Mouse (Mus musculus) lung, postnatal 0 days (tissue): Measurements from ENCODE around the gene Trip10. TPM values are rescaled to one million over a fixed set of nuclear protein-coding genes. Genes with fewer than 3 reads are reported as not detected.

Source experiments
- ATAC-seq: fragments of 200-750 bp; cut with Nextera tagmentation; 2 replicates; pipeline ENCODE4 v1.8.0; 2017; ENCODE audit warnings: moderate library complexity
- DNase-seq: peaks from one replicate; pipeline ENCODE4 v3.0.0-alpha.2; 2016; ENCODE audit warnings: low spot score
- H3K27ac ChIP-seq: fragments of 300-500 bp; sonication (generic); 2 replicates; pipeline ENCODE4 v1.5.1; 2014; ENCODE audit warnings: antibody characterized with exemption, mild to moderate bottlenecking, low read length, mixed read lengths
- H3K27me3 ChIP-seq: fragments of 300-500 bp; sonication (generic); replicated peaks from 2 replicates; pipeline ENCODE4 v1.6.1; 2014; ENCODE audit warnings: low read length, mixed read lengths; ENCODE audit not compliant: insufficient read depth
- H3K36me3 ChIP-seq: fragments of 300-500 bp; sonication (generic); 2 replicates; pipeline ENCODE4 v1.6.1; 2014; ENCODE audit warnings: low read length, mixed read lengths; ENCODE audit not compliant: insufficient read depth
- H3K4me1 ChIP-seq: fragments of 300-500 bp; sonication (generic); 2 replicates; pipeline ENCODE4 v1.6.1; 2014; ENCODE audit warnings: antibody characterized with exemption, low read depth, low read length, mixed read lengths; ENCODE audit not compliant: insufficient read depth
- H3K4me2 ChIP-seq: fragments of 300-500 bp; sonication (generic); replicated peaks from 2 replicates; pipeline ENCODE4 v1.6.1; 2014; ENCODE audit warnings: low read depth, mild to moderate bottlenecking, low read length, moderate library complexity, mixed read lengths
- H3K4me3 ChIP-seq: fragments of 300-500 bp; sonication (generic); 2 replicates; pipeline ENCODE4 v1.5.1; 2014; ENCODE audit warnings: low read depth, low read length
- H3K9ac ChIP-seq: fragments of 300-500 bp; sonication (generic); replicated peaks from 2 replicates; pipeline ENCODE4 v1.6.1; 2014; ENCODE audit warnings: low read depth, mild to moderate bottlenecking
- H3K9me3 ChIP-seq: fragments of 300-500 bp; sonication (generic); 2 replicates; pipeline ENCODE4 v1.6.1; 2016; ENCODE audit warnings: low read length, mixed read lengths
- CTCF ChIP-seq: IDR thresholded peaks from 2 replicates; pipeline ENCODE4 v1.5.1; 2016; ENCODE audit warnings: antibody characterized with exemption, mild to moderate bottlenecking
- EP300 ChIP-seq: IDR thresholded peaks from 2 replicates; pipeline ENCODE4 v1.6.1; 2016; ENCODE audit warnings: antibody characterized with exemption, mild to moderate bottlenecking, control low read depth
- WGBS: fragments of 180-500 bp; shearing (Covaris S2); extraction: QIAGEN DNeasy Blood & Tissue Kit; methylation state at CpG from one replicate; pipeline ENCODE4 v1.1.7; 2014; 5-methylcytosine and 5-hydroxymethylcytosine counted together
- polyA plus RNA-seq: library from polyadenylated mRNA; unstranded; fragments of >200 nt; fragmentation: Nextera tagmentation; extraction: Ambion mirVana; gene quantifications from 2 replicates; pipeline ENCODE4 v1.2.1, GENCODE M21; 2015

The Trip10 gene
- polyA plus RNA-seq, 1 experiment from 2014 or later = 46.4 TPM

DNA sequence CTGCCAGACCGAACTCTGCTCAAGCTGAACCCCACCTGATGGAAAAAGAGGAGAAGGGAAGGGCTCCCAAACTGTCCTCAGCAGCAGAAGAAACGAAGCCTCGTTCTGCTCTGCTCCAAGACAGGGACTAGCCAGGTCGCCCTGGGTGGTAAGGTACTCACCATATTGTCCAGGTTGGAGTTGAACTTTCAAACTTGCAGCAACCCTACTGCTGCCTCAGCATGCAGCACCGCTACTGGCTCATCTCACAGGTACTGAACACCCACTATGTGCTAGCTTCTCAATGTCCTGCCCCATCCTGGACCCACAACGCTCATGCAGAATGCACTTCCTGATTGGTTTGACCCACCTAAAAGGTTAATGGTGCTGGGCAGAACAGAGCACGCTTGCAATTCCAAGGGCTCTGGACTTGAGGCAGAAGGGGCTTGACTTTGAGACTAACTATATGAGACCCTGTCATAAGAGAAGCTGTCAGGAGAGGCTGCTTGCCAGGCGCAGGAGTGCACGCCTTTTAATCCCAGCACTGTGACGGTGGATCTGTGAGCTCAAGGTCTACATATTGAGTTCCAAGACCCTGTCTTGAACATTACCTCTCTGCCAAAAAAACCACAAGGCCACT is 3.8 kb upstream of the Trip10 start:
- ATAC-seq (no peak), DNase-seq (no peak)
- TF ChIP-seq CTCF = no peak
- no peak for TF ChIP-seq EP300
- H3K27ac ChIP-seq = no peak overlapping the region
- H3K36me3 ChIP-seq = peaks cover 8% of the 10 kb centered on the region
- no peak overlapping the region for H3K4me3 ChIP-seq
- no peaks in the 10 kb centered on the region for H3K27me3 ChIP-seq
- no peak overlapping the region for H3K4me2 ChIP-seq
- H3K9ac ChIP-seq = no peak overlapping the region
- H3K4me1 ChIP-seq = 0 out of 2 replicates have a peak, but pooled peaks cover 6% of the 10 kb centered on the region
- H3K9me3 ChIP-seq = no peaks in the 10 kb centered on the region
- 89% methylated on average over 10 of the region's 10 CpGs for WGBS

GRCm38 (mm10) chr17:57246663-57247392 is 2.4 kb upstream of the Trip10 start:
- Histone ChIP-seq H3K4me3 (peak overlapping the region; percentile 80), H3K36me3 (peaks cover 8% of the 10 kb centered on the region), H3K27me3 (no peaks in the 10 kb centered on the region), H3K27ac (peak overlapping the region; percentile 75), H3K4me2 (peak overlapping the region; percentile 83), H3K4me1 (0 out of 2 replicates have a peak, but pooled peaks cover 11% of the 10 kb centered on the region), H3K9ac (peak overlapping the region; percentile 65), H3K9me3 (no peaks in the 10 kb centered on the region)
- 3% methylated on average over 18 of the region's 18 CpGs for WGBS
- peak; percentile 54 for TF ChIP-seq CTCF
- no peak for TF ChIP-seq EP300
- DNase-seq (peak; percentile 59), ATAC-seq (no peak)

- H3K4me1 ChIP-seq = 0 out of 2 replicates have a peak, but pooled peaks cover 11% of the 10 kb centered on the region
- peak; percentile 100 for DNase-seq
- H3K9me3 ChIP-seq = no peaks in the 10 kb centered on the region
- H3K9ac ChIP-seq = peak overlapping the region; percentile 65
- H3K4me2 ChIP-seq = peak overlapping the region; percentile 90
- H3K4me3 ChIP-seq = peak overlapping the region; percentile 80
- peak; percentile 39 for TF ChIP-seq CTCF
- TF ChIP-seq EP300 = peak; percentile 70
- WGBS = 1% methylated on average over 46 of the region's 46 CpGs
- peaks cover 7% of the 10 kb centered on the region for H3K36me3 ChIP-seq
- H3K27me3 ChIP-seq = no peaks in the 10 kb centered on the region
- H3K27ac ChIP-seq = peak overlapping the region; percentile 88
- peak; percentile 91 for ATAC-seq
Measured at GRCm38 (mm10) chr17:57247393-57248200, 1.7 kb upstream of the Trip10 start.

DNA sequence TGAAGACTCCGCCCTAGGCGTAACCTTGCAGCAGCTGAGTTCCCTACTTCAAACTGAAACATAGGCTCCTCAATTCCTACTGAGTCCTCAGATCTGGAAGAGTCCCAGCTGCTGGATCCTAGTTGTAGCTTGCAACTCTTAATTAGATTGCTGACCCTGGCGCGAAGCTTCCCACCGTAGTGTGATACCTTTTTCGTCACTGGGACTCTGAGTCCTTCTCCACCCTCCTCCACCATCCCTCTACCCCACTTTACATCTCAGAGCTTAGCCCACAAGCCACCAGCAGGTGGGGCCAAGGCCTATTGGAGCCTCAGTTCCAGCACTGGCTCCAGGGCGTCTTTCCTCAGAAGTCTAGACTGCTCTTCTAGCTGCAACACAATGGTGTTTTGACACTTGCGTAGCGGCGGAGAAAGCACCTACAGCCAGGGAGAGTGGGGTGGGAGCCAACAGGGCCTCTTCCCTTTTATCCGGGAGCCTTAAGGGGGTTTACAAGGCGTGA is 1.0 kb upstream of the Trip10 start, which contains the start of gene Gpr108:
Gene Gpr108, minus strand, starts transcription at position 246 of the 499 bp plus-strand sequence.
- peak; percentile 96 for DNase-seq
- Histone ChIP-seq H3K4me3 (peak within 1 kb of the TSS; percentile 80), H3K36me3 (peaks cover under 1% of the 10 kb centered on the region; the same call in 1 of the 2 replicates), H3K27me3 (no peaks in the 10 kb centered on the region), H3K9me3 (no peaks in the 10 kb centered on the region), H3K27ac (peak within 1 kb of the TSS; percentile 88), H3K4me1 (0 out of 2 replicates have a peak, but pooled peaks cover 11% of the 10 kb centered on the region), H3K9ac (peak within 1 kb of the TSS; percentile 65), H3K4me2 (peak within 1 kb of the TSS; percentile 90)
- under 1% methylated on average over 12 of the region's 12 CpGs for WGBS
- ATAC-seq = peak; percentile 66
- TF ChIP-seq CTCF (peak; percentile 91), EP300 (no peak; the same call in 1 of the 2 replicates)

GRCm38 (mm10) chr17:57248771-57249170 is 484 bp upstream of the Trip10 start:
- Histone ChIP-seq H3K9me3 (no peaks in the 10 kb centered on the region), H3K36me3 (no peaks in the 10 kb centered on the region), H3K27me3 (no peaks in the 10 kb centered on the region), H3K9ac (0 out of 2 replicates have a peak overlapping the region, but pooled peaks have one; percentile 3), H3K4me1 (0 out of 2 replicates have a peak, but pooled peaks cover 11% of the 10 kb centered on the region), H3K27ac (peak overlapping the region; percentile 88), H3K4me3 (peak overlapping the region; percentile 80), H3K4me2 (peak overlapping the region; percentile 90)
- no peak for DNase-seq
- 7% methylated on average over 13 of the region's 13 CpGs for WGBS
- TF ChIP-seq EP300 (no peak), CTCF (no peak)
- ATAC-seq = no peak
